Mouse (Mus musculus) forelimb bud, embryonic 11.5 days (tissue): Measurements from ENCODE around the gene Mtus2.
"Not testable (repeated sequence)": the region's sequence is repeated elsewhere in the genome, so short reads cannot be mapped to it uniquely, and the experiment has no call there.

Source experiments
- DNase-seq: peaks from one replicate; pipeline ENCODE4 v3.0.0-alpha.2; 2012; ENCODE audit warnings: low read depth, low spot score

The Mtus2 gene

GRCm38 (mm10) chr5:148108314-148108713 is 151.2 kb downstream of the Mtus2 start:
- DNase-seq = no peak

GRCm38 (mm10) chr5:148115207-148115817 is 158.2 kb downstream of the Mtus2 start:
- peak; percentile 35 for DNase-seq

- no peak for DNase-seq
Observed at GRCm38 (mm10) chr5:148124354-148124753, 167.2 kb downstream of the Mtus2 start.

GRCm38 (mm10) chr5:148130691-148131457 is 173.8 kb downstream of the Mtus2 start:
- DNase-seq = no peak

GRCm38 (mm10) chr5:148131458-148132131 is 174.5 kb downstream of the Mtus2 start:
- DNase-seq = no peak

- no peak for DNase-seq
Observed at GRCm38 (mm10) chr5:148133448-148134060, 176.4 kb downstream of the Mtus2 start.

GRCm38 (mm10) chr5:148141662-148142061 is 184.5 kb downstream of the Mtus2 start:
- DNase-seq = no peak

- DNase-seq = no peak
Observed at GRCm38 (mm10) chr5:148146200-148146823, 189.2 kb downstream of the Mtus2 start.

GRCm38 (mm10) chr5:148151894-148152599 is 194.9 kb downstream of the Mtus2 start:
- DNase-seq = no peak

- peak; percentile 63 for DNase-seq
Observed at GRCm38 (mm10) chr5:148152600-148153402, 195.7 kb downstream of the Mtus2 start.

GRCm38 (mm10) chr5:148153403-148153713 is 196.2 kb downstream of the Mtus2 start:
- no peak for DNase-seq

- no peak for DNase-seq
Observed at GRCm38 (mm10) chr5:148154727-148155126, 197.6 kb downstream of the Mtus2 start.

GRCm38 (mm10) chr5:148159328-148159727 is 202.2 kb downstream of the Mtus2 start:
- no peak for DNase-seq

- DNase-seq = peak; percentile 30
Observed at GRCm38 (mm10) chr5:148160529-148161154, 203.5 kb downstream of the Mtus2 start.

- DNase-seq = no peak
Observed at GRCm38 (mm10) chr5:148165111-148165510, 208.0 kb downstream of the Mtus2 start.

- no peak for DNase-seq
Observed at GRCm38 (mm10) chr5:148175091-148175490, 218.0 kb downstream of the Mtus2 start.

GRCm38 (mm10) chr5:148175742-148176426 is 218.8 kb downstream of the Mtus2 start:
- DNase-seq = no peak

- DNase-seq = not testable (repeated sequence)
Observed at GRCm38 (mm10) chr5:148176539-148176938, 219.4 kb downstream of the Mtus2 start.

- DNase-seq = no peak
Observed at GRCm38 (mm10) chr5:148179231-148179630, 222.1 kb downstream of the Mtus2 start.
